Mouse (Mus musculus): ENCODE measurements around the gene Dirc2. TPM values are rescaled to one million over a fixed set of nuclear protein-coding genes. Genes with fewer than 3 reads are reported as not detected.

Dirc2 gene
- 33.1 and 40.1 TPM in 2 replicates for polyA plus RNA-seq (2015; fragmentation: Nextera tagmentation; extraction: Ambion mirVana)

- Histone ChIP-seq H3K27ac (replicated peaks) (peak within 1 kb of the TSS; percentile 94), H3K4me2 (replicated peaks) (peak within 1 kb of the TSS; percentile 85), H3K9ac (replicated peaks) (peak within 1 kb of the TSS; percentile 95), H3K27me3 (no peaks in the 10 kb centered on the region), H3K9me3 (no peaks in the 10 kb centered on the region), H3K4me1 (peaks cover 42% of the 10 kb centered on the region), H3K4me3 (peak within 1 kb of the TSS; percentile 79), H3K36me3 (no peaks in the 10 kb centered on the region)
- WGBS, result under 1% methylated on average over 61 of the region's 78 CpGs
- peak; percentile 89 for ATAC-seq (replicated peaks)
Measured at GRCm38 (mm10) chr16:35768785-35769642, at the start of gene Dirc2. Dirc2 (minus strand) TSS chr16:35769356.

DNA sequence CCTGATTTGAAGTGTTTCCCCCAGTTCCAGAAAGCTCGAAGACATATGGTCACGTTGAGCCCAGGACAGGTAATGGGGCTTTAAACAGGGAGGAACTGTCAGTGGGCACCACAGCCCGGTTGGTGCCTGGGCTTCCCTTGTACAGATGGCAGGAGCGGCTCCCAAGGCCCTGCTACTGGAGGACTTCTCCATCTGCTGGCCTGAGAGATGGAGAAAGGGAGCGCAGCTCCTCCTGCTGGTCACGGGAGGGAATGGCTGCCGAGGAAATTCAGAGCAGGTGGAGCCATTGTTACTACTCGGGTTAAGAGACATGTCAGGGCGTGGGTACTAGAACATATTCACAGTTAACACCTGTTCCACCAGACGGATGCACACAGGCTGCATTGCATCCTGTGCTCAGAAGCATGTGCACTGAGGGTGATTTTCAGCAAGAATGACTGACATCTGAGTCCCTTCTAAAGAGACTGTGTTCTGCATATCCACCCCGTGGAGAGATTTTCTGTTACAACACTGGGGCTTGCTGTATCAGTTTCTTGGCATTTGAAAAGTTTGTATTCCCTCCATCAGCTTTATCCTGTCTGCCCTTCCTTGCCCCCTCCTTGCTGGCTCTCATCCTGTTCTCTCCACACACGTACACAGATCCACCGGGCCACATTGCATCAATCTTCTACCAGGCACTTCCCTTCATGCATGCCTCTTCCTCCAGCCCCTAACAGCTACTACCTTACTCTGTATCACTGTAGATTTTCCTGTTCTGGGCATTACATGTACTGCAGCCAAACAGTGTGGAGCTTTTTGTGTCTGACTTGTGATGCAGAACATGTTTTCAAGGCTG lies 48.3 kb upstream of the Dirc2 start:
- no peak overlapping the region for H3K27ac ChIP-seq (replicated peaks)
- no peaks in the 10 kb centered on the region for H3K4me1 ChIP-seq
- no peak overlapping the region for H3K9ac ChIP-seq (replicated peaks)
- WGBS, result 34% methylated on average over 13 of the region's 13 CpGs
- H3K4me3 ChIP-seq, result no peak overlapping the region
- H3K27me3 ChIP-seq, result no peaks in the 10 kb centered on the region
- H3K36me3 ChIP-seq, result no peaks in the 10 kb centered on the region
- ATAC-seq (replicated peaks), result peak; percentile 87
- no peaks in the 10 kb centered on the region for H3K9me3 ChIP-seq
- H3K4me2 ChIP-seq (replicated peaks), result no peak overlapping the region

GRCm38 (mm10) chr16:35813119-35813518 lies 44.0 kb upstream of the Dirc2 start:
- no peak overlapping the region for H3K9ac ChIP-seq (replicated peaks)
- no peak for ATAC-seq (replicated peaks)
- H3K4me3 ChIP-seq, result no peak overlapping the region
- WGBS, result 94% methylated on average over 3 of the region's 3 CpGs
- H3K27ac ChIP-seq (replicated peaks), result no peak overlapping the region
- H3K9me3 ChIP-seq, result no peaks in the 10 kb centered on the region
- no peaks in the 10 kb centered on the region for H3K27me3 ChIP-seq
- H3K4me2 ChIP-seq (replicated peaks), result no peak overlapping the region
- no peaks in the 10 kb centered on the region for H3K4me1 ChIP-seq
- H3K36me3 ChIP-seq, result no peaks in the 10 kb centered on the region

- WGBS, result 98% methylated on average over 2 of the region's 2 CpGs
- Histone ChIP-seq H3K27me3 (no peaks in the 10 kb centered on the region), H3K4me2 (replicated peaks) (no peak overlapping the region), H3K4me3 (no peak overlapping the region), H3K4me1 (no peaks in the 10 kb centered on the region), H3K27ac (replicated peaks) (no peak overlapping the region), H3K9me3 (no peaks in the 10 kb centered on the region), H3K36me3 (peaks cover 3% of the 10 kb centered on the region; the same call in 1 of the 2 replicates), H3K9ac (replicated peaks) (no peak overlapping the region)
- no peak for ATAC-seq (replicated peaks)
Measured at GRCm38 (mm10) chr16:35808838-35809237, 39.7 kb upstream of the Dirc2 start.

DNA sequence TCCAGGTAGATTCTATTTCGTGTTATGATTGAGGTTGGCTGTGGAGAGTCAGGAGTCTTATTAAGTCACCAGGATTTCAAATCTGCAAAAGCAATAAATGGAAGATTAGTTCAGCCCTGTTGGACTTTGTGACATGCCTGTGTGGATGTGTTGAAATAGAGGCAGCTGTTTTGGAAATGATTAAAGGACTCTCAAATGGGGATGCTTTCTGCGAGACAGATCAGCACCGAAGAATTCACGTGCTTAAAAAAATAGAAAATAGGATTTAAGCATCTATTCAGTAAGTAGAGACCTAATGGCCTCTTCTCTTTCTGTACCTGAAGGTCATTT lies 38.5 kb upstream of the Dirc2 start:
- H3K9me3 ChIP-seq, result no peaks in the 10 kb centered on the region
- no peaks in the 10 kb centered on the region for H3K4me1 ChIP-seq
- no peak overlapping the region for H3K9ac ChIP-seq (replicated peaks)
- H3K4me2 ChIP-seq (replicated peaks), result no peak overlapping the region
- ATAC-seq (replicated peaks), result no peak
- H3K27me3 ChIP-seq, result no peaks in the 10 kb centered on the region
- no peak overlapping the region for H3K4me3 ChIP-seq
- peaks cover 3% of the 10 kb centered on the region; the same call in 1 of the 2 replicates for H3K36me3 ChIP-seq
- 87% methylated on average over 4 of the region's 4 CpGs for WGBS
- no peak overlapping the region for H3K27ac ChIP-seq (replicated peaks)

DNA sequence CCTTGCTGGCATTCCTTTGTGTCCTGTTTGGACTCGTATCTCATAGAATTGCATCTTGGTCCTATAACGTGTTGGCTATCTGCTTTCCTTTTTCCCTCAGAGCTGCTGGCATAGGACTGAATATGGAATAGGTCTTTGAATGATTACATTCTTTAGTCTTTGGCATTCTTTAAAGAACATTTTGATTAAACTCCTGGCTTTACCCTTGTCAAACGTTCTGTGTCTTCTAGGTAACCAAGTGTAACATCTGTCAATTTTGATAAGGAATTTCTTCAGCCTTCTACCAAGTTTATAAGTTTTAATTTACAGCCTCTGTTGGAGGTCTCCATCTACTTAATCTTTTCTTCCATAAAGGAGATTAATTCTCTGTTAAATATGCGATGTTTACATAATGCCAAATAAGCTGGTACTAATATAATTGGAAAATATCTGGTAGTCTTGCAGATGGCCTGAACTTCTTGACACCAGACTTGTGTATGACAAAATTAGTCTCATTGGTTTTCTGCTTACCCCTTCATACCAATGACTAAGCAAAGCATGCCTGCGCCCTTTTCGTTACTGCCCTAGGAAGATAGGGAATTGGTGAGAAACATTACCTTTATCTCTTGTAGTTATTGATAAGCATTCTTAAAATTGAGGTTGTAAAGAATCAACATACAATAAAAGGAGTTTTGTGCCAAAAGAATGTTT lies 38.0 kb upstream of the Dirc2 start:
- ATAC-seq (replicated peaks), result no peak
- 88% methylated on average over 6 of the region's 6 CpGs for WGBS

DNA sequence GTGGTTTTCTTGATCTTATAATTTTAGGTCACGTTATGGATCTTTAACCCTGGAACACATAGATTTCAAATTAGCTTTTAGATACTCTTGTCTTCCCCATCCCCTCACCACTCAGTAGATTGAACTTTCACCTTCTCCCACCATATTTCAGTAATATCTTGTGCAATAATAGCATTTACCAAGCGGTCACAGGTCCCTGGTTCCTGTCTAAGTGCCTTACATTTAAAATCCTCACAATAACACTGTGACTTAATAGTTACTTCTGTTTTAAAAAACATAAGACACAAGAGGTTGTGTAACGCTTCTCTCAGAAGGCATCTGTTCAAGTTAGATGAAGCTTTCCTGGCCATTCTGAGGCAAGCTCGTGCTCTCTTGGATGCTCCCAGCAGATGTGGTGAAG lies 34.6 kb upstream of the Dirc2 start:
- ATAC-seq (replicated peaks), result no peak
- Histone ChIP-seq H3K9me3 (no peaks in the 10 kb centered on the region), H3K27me3 (no peaks in the 10 kb centered on the region), H3K4me1 (no peaks in the 10 kb centered on the region), H3K36me3 (peaks cover 3% of the 10 kb centered on the region; the same call in 1 of the 2 replicates), H3K4me2 (replicated peaks) (no peak overlapping the region), H3K4me3 (no peak overlapping the region), H3K9ac (replicated peaks) (no peak overlapping the region), H3K27ac (replicated peaks) (no peak overlapping the region)
- 92% methylated on average over 4 of the region's 4 CpGs for WGBS

More for the DNA sequence above, 38.0 kb upstream of the Dirc2 start:
- H3K27me3 ChIP-seq, result no peaks in the 10 kb centered on the region
- H3K36me3 ChIP-seq, result peaks cover 3% of the 10 kb centered on the region; the same call in 1 of the 2 replicates
- no peak overlapping the region for H3K27ac ChIP-seq (replicated peaks)
- H3K4me1 ChIP-seq, result no peaks in the 10 kb centered on the region
- H3K4me2 ChIP-seq (replicated peaks), result no peak overlapping the region
- H3K9me3 ChIP-seq, result no peaks in the 10 kb centered on the region
- no peak overlapping the region for H3K9ac ChIP-seq (replicated peaks)
- no peak overlapping the region for H3K4me3 ChIP-seq

- Histone ChIP-seq H3K27ac (replicated peaks) (no peak overlapping the region), H3K36me3 (peaks cover 3% of the 10 kb centered on the region; the same call in 1 of the 2 replicates), H3K4me1 (no peaks in the 10 kb centered on the region), H3K4me2 (replicated peaks) (no peak overlapping the region), H3K4me3 (no peak overlapping the region), H3K27me3 (no peaks in the 10 kb centered on the region), H3K9me3 (no peaks in the 10 kb centered on the region), H3K9ac (replicated peaks) (no peak overlapping the region)
- ATAC-seq (replicated peaks), result no peak
- WGBS, result 96% methylated on average over 7 of the region's 7 CpGs
Measured at GRCm38 (mm10) chr16:35802163-35802562, 33.0 kb upstream of the Dirc2 start.

DNA sequence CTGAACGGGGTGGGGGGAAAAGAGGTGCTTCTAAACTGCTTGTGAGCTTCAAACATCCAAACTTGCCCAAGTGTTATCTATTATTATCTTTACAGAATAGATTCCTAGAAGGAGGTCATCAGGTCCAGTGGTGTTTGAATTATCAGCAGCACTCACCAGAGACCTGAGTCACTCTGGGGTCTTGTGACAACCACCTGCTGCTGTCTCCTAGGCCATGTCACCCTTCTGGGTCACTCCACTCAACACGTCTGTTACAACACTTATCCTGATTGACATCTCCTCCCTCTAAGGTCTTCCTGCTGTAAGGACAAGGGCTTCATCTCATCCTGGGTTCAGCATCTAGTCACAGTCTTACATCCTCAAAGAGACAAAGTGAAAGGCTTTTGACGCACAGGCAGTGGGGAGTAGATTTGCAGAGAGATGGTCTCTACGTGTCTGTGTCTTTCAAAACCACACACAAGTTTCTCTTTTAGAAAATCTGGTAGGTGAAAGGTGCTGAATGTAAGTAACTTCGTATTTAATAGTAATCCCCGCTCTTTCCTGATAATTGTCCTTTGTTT lies 22.9 kb upstream of the Dirc2 start:
- Histone ChIP-seq H3K9me3 (no peaks in the 10 kb centered on the region), H3K4me1 (peaks cover 3% of the 10 kb centered on the region; the same call in 1 of the 2 replicates), H3K36me3 (peaks cover 18% of the 10 kb centered on the region), H3K4me2 (replicated peaks) (no peak overlapping the region), H3K4me3 (no peak overlapping the region), H3K27ac (replicated peaks) (no peak overlapping the region), H3K27me3 (no peaks in the 10 kb centered on the region), H3K9ac (replicated peaks) (no peak overlapping the region)
- no peak for ATAC-seq (replicated peaks)
- 74% methylated on average over 6 of the region's 6 CpGs for WGBS

- Histone ChIP-seq H3K4me3 (no peak overlapping the region), H3K4me1 (peaks cover 3% of the 10 kb centered on the region; the same call in 1 of the 2 replicates), H3K9me3 (no peaks in the 10 kb centered on the region), H3K27me3 (no peaks in the 10 kb centered on the region), H3K9ac (replicated peaks) (no peak overlapping the region), H3K36me3 (peaks cover 18% of the 10 kb centered on the region), H3K27ac (replicated peaks) (no peak overlapping the region), H3K4me2 (replicated peaks) (no peak overlapping the region)
- no peak for ATAC-seq (replicated peaks)
- WGBS, result 90% methylated on average over 6 of the region's 6 CpGs
Measured at GRCm38 (mm10) chr16:35788330-35788729, 19.2 kb upstream of the Dirc2 start.

- no peaks in the 10 kb centered on the region for H3K9me3 ChIP-seq
- WGBS, result 41% methylated on average over 8 of the region's 8 CpGs
- no peak for ATAC-seq (replicated peaks)
- H3K9ac ChIP-seq (replicated peaks), result no peak overlapping the region
- no peak overlapping the region for H3K27ac ChIP-seq (replicated peaks)
- H3K27me3 ChIP-seq, result no peaks in the 10 kb centered on the region
- peaks cover 18% of the 10 kb centered on the region for H3K36me3 ChIP-seq
- no peak overlapping the region for H3K4me3 ChIP-seq
- peaks cover 3% of the 10 kb centered on the region; the same call in 1 of the 2 replicates for H3K4me1 ChIP-seq
- no peak overlapping the region for H3K4me2 ChIP-seq (replicated peaks)
Measured at GRCm38 (mm10) chr16:35787568-35788189, 18.5 kb upstream of the Dirc2 start.

All from forebrain, embryonic 15.5 days (tissue).